Mouse (Mus musculus) liver, embryonic 11.5 days (tissue): Measurements from ENCODE around the gene Hdac4. TPM values are rescaled to one million over a fixed set of nuclear protein-coding genes. Genes with fewer than 3 reads are reported as not detected.

Source experiments
- ATAC-seq: fragments of 200-750 bp; cut with Nextera tagmentation; replicated peaks from 2 replicates; pipeline ENCODE4 v1.8.0; 2017; ENCODE audit warnings: moderate number of reproducible peaks, mild to moderate bottlenecking, moderate TSS enrichment, moderate library complexity; ENCODE audit not compliant: low FRiP score
- DNase-seq: peaks from one replicate; pipeline ENCODE4 v3.0.0-alpha.2; 2017; ENCODE audit warnings: low spot score
- H3K27ac ChIP-seq: fragments of 300-500 bp; sonication (generic); 2 replicates; pipeline ENCODE4 v1.5.1; 2014; ENCODE audit warnings: mild to moderate bottlenecking, low read depth, low read length, control low read depth
- H3K27me3 ChIP-seq: fragments of 300-500 bp; sonication (generic); replicated peaks from 2 replicates; pipeline ENCODE4 v1.6.1; 2014; ENCODE audit warnings: low read length, mixed read lengths; ENCODE audit not compliant: control insufficient read depth, insufficient read depth
- H3K36me3 ChIP-seq: fragments of 300-500 bp; sonication (generic); 2 replicates; pipeline ENCODE4 v1.6.1; 2014; ENCODE audit warnings: mild to moderate bottlenecking, low read length, moderate library complexity, mixed read lengths; ENCODE audit not compliant: control insufficient read depth, insufficient read depth
- H3K4me1 ChIP-seq: fragments of 300-500 bp; sonication (generic); replicated peaks from 2 replicates; pipeline ENCODE4 v1.6.1; 2014; ENCODE audit warnings: low read length, mixed read lengths; ENCODE audit not compliant: control insufficient read depth, insufficient read depth
- H3K4me2 ChIP-seq: fragments of 300-500 bp; sonication (generic); 2 replicates; pipeline ENCODE4 v1.6.1; 2014; ENCODE audit warnings: mild to moderate bottlenecking, control low read depth, moderate library complexity
- H3K4me3 ChIP-seq: fragments of 300-500 bp; sonication (generic); 2 replicates; pipeline ENCODE4 v1.5.1; 2014; ENCODE audit warnings: low read depth, low read length, control low read depth
- H3K9ac ChIP-seq: fragments of 300-500 bp; sonication (generic); 2 replicates; pipeline ENCODE4 v1.6.1; 2014; ENCODE audit warnings: low read depth, low read length, control low read depth
- H3K9me3 ChIP-seq: fragments of 300-500 bp; sonication (generic); 2 replicates; pipeline ENCODE4 v1.6.1; 2016; ENCODE audit warnings: low read length, inconsistent platforms, mixed read lengths; ENCODE audit not compliant: control insufficient read depth
- WGBS: fragments of 180-500 bp; shearing (Covaris S2); extraction: QIAGEN DNeasy Blood & Tissue Kit; methylation state at CpG from one replicate; pipeline ENCODE4 v1.1.7; 2014; 5-methylcytosine and 5-hydroxymethylcytosine counted together
- polyA plus RNA-seq: library from polyadenylated mRNA; unstranded; fragments of >200 nt; fragmentation: Nextera tagmentation; extraction: Ambion mirVana; gene quantifications from 2 replicates; pipeline ENCODE4 v1.2.1, GENCODE M21; 2014

Hdac4 gene
- polyA plus RNA-seq, 1 experiment from 2014 or later = 12.0 TPM

- no peaks in the 10 kb centered on the region for H3K9me3 ChIP-seq
- H3K4me2 ChIP-seq = peak overlapping the region; percentile 17
- peaks cover 19% of the 10 kb centered on the region for H3K4me1 ChIP-seq
- no peak overlapping the region for H3K9ac ChIP-seq
- DNase-seq = no peak
- ATAC-seq = peak; percentile 83
- no peaks in the 10 kb centered on the region for H3K27me3 ChIP-seq
- H3K4me3 ChIP-seq = no peak overlapping the region
- H3K36me3 ChIP-seq = no peaks in the 10 kb centered on the region
- WGBS = 61% methylated on average over 3 of the region's 3 CpGs
- peak overlapping the region; percentile 48; the same call in 1 of the 2 replicates for H3K27ac ChIP-seq
These were observed 65.7 kb downstream of the Hdac4 start for GRCm38 (mm10) chr1:92129751-92130150.

- ATAC-seq = no peak
- Histone ChIP-seq H3K4me2 (no peak overlapping the region), H3K27ac (peak overlapping the region; percentile 48; the same call in 1 of the 2 replicates), H3K9ac (no peak overlapping the region), H3K27me3 (no peaks in the 10 kb centered on the region), H3K4me1 (peaks cover 26% of the 10 kb centered on the region), H3K4me3 (no peak overlapping the region), H3K36me3 (no peaks in the 10 kb centered on the region), H3K9me3 (no peaks in the 10 kb centered on the region)
- 71% methylated on average over 6 of the region's 6 CpGs for WGBS
- DNase-seq = no peak
These were observed 67.7 kb downstream of the Hdac4 start for GRCm38 (mm10) chr1:92127785-92128184.

- H3K4me1 ChIP-seq = peaks cover 26% of the 10 kb centered on the region
- peak overlapping the region; percentile 48 for H3K27ac ChIP-seq
- H3K27me3 ChIP-seq = no peaks in the 10 kb centered on the region
- DNase-seq (no peak), ATAC-seq (no peak)
- no peak overlapping the region for H3K9ac ChIP-seq
- H3K9me3 ChIP-seq = no peaks in the 10 kb centered on the region
- no peak overlapping the region for H3K4me2 ChIP-seq
- H3K4me3 ChIP-seq = no peak overlapping the region
- WGBS = 78% methylated on average over 1 of the region's 1 CpGs
- no peaks in the 10 kb centered on the region for H3K36me3 ChIP-seq
These were observed 68.1 kb downstream of the Hdac4 start for GRCm38 (mm10) chr1:92127366-92127765.

- H3K4me1 ChIP-seq = peaks cover 23% of the 10 kb centered on the region
- DNase-seq (no peak), ATAC-seq (peak; percentile 26; the same call in 1 of the 2 replicates)
- H3K4me2 ChIP-seq = no peak overlapping the region
- no peak overlapping the region for H3K4me3 ChIP-seq
- no peak overlapping the region for H3K27ac ChIP-seq
- H3K9me3 ChIP-seq = no peaks in the 10 kb centered on the region
- H3K36me3 ChIP-seq = no peaks in the 10 kb centered on the region
- H3K27me3 ChIP-seq = no peaks in the 10 kb centered on the region
- WGBS = 59% methylated on average over 3 of the region's 3 CpGs
- H3K9ac ChIP-seq = no peak overlapping the region
These were observed 70.8 kb downstream of the Hdac4 start for GRCm38 (mm10) chr1:92124497-92125201.

GRCm38 (mm10) chr1:92119303-92119702 lies 76.2 kb downstream of the Hdac4 start:
- H3K36me3 ChIP-seq = no peaks in the 10 kb centered on the region
- WGBS = 60% methylated on average over 5 of the region's 5 CpGs
- no peak for DNase-seq
- no peak overlapping the region for H3K4me3 ChIP-seq
- H3K27me3 ChIP-seq = no peaks in the 10 kb centered on the region
- peaks cover 9% of the 10 kb centered on the region for H3K4me1 ChIP-seq
- H3K4me2 ChIP-seq = no peak overlapping the region
- no peak overlapping the region for H3K27ac ChIP-seq
- no peak for ATAC-seq
- no peak overlapping the region for H3K9ac ChIP-seq
- H3K9me3 ChIP-seq = no peaks in the 10 kb centered on the region

- peaks cover 14% of the 10 kb centered on the region for H3K4me1 ChIP-seq
- ATAC-seq (no peak), DNase-seq (no peak)
- no peaks in the 10 kb centered on the region for H3K9me3 ChIP-seq
- H3K27me3 ChIP-seq = no peaks in the 10 kb centered on the region
- H3K36me3 ChIP-seq = no peaks in the 10 kb centered on the region
- no peak overlapping the region for H3K9ac ChIP-seq
- no peak overlapping the region for H3K27ac ChIP-seq
- 84% methylated on average over 5 of the region's 5 CpGs for WGBS
- H3K4me3 ChIP-seq = no peak overlapping the region
- no peak overlapping the region for H3K4me2 ChIP-seq
These were observed 77.9 kb downstream of the Hdac4 start for GRCm38 (mm10) chr1:92117597-92117996.

- Histone ChIP-seq H3K4me2 (no peak overlapping the region), H3K27me3 (no peaks in the 10 kb centered on the region), H3K27ac (no peak overlapping the region), H3K4me3 (no peak overlapping the region), H3K4me1 (peaks cover 13% of the 10 kb centered on the region), H3K9ac (no peak overlapping the region), H3K9me3 (no peaks in the 10 kb centered on the region), H3K36me3 (no peaks in the 10 kb centered on the region)
- DNase-seq = no peak
- WGBS = 88% methylated on average over 4 of the region's 4 CpGs
- no peak for ATAC-seq
These were observed 79.3 kb downstream of the Hdac4 start for GRCm38 (mm10) chr1:92116169-92116568.

- Histone ChIP-seq H3K27ac (no peak overlapping the region), H3K4me3 (no peak overlapping the region), H3K27me3 (no peaks in the 10 kb centered on the region), H3K9ac (no peak overlapping the region), H3K4me2 (no peak overlapping the region), H3K9me3 (no peaks in the 10 kb centered on the region), H3K4me1 (peaks cover 13% of the 10 kb centered on the region), H3K36me3 (no peaks in the 10 kb centered on the region)
- ATAC-seq (no peak), DNase-seq (no peak)
- WGBS = 83% methylated on average over 3 of the region's 3 CpGs
These were observed 81.4 kb downstream of the Hdac4 start for GRCm38 (mm10) chr1:92114091-92114490.
